Mouse (Mus musculus): ENCODE results near the gene Guca2b.

- TF ChIP-seq CTCF (IDR thresholded peaks at IDR 0.05; ENCODE audit: low read depth, low read length), result no peak
- TF ChIP-seq TAL1 (conservative IDR thresholded peaks at IDR 0.05; ENCODE audit: low read depth, low read length), result no peak
- TF ChIP-seq GATA1 (IDR thresholded peaks at IDR 0.05; ENCODE audit: borderline replicate concordance, low read length), result no peak
- no peak for TF ChIP-seq GATA2 (IDR thresholded peaks at IDR 0.05; ENCODE audit: borderline replicate concordance, low read depth, low read length)
- TF ChIP-seq POLR2AphosphoS5 (IDR thresholded peaks at IDR 0.05; ENCODE audit: insufficient replicate concordance, low read depth, low read length), result no peak
Observed at GRCm38 (mm10) chr4:119666116-119666515, 7.4 kb upstream of the Guca2b start.

All from G1E (cell line).